Mouse (Mus musculus) ZHBTc4 (cell line): ENCODE results near the gene Slc35f1.

Experiments used
- DNase-seq: peaks from one replicate; pipeline ENCODE4 v3.0.0-alpha.2; 2011; ENCODE audit warnings: low read depth, low spot score

The Slc35f1 gene

DNA sequence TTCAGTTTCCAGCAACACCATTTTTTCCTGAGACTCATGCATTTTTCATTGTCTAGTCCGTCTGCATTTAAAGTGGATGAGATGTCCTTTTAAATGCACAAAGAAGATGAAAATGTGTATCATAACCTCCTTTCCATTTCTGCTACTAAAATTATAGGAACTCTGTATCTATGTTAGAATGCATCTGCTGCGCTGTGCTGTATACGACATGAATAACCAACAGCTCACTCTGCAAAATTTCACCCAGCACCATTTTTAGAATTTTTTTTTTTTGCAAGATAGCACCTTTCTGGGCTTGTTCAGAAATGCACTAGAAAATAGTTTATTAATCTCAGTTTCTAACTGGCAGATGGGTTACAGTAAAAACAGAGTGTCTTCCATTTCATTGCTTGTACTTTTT lies 236.0 kb downstream of the Slc35f1 start:
- no peak for DNase-seq

DNA sequence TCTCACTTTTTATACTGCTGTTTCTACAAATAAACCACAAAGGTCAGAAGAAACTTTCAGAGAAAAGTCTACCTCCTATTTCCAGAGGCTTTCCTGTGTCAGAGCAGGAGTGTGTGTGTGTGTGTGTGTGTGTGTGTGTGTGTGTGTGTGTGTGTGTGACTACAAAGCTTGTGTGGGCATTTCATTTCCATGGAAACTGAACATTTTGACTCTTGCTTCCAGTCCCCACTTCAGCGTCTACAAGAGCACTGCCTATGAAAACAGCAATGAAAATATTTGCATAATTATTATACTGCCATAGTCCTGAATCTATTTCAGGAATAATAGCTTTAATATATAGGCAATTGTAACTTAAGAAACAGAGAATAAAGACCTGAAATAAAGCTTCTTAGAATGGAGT lies 241.8 kb downstream of the Slc35f1 start:
- DNase-seq = no peak

- no peak for DNase-seq
These were observed 244.3 kb downstream of the Slc35f1 start for GRCm38 (mm10) chr10:52934615-52935014.

GRCm38 (mm10) chr10:52940111-52940830 lies 249.9 kb downstream of the Slc35f1 start:
- DNase-seq = no peak

- DNase-seq = no peak
These were observed 250.5 kb downstream of the Slc35f1 start for GRCm38 (mm10) chr10:52940831-52941216.

GRCm38 (mm10) chr10:52952581-52952980 lies 262.2 kb downstream of the Slc35f1 start:
- no peak for DNase-seq

DNA sequence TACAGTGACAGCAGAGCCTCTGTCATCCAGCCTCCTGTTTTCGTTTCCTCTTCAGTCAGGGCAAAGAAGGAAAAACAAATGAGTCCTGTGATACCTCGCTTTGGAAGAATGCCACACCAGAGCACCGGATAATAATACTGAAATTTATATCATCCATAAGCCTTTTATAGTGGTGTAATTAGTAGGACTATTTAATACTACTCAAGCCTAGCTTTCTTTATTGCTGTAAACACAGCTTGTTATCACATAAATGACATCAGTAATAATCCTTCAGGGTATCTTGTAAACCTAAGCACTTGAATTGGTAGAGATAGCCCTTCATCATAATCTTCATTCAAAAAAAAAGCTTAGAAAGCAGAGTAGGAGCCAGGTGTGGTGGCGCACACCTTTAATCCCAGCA lies 266.4 kb downstream of the Slc35f1 start:
- no peak for DNase-seq

- DNase-seq = no peak
These were observed 288.9 kb downstream of the Slc35f1 start for GRCm38 (mm10) chr10:52979251-52979650.

GRCm38 (mm10) chr10:52982836-52983235 lies 292.5 kb downstream of the Slc35f1 start:
- DNase-seq = no peak

DNA sequence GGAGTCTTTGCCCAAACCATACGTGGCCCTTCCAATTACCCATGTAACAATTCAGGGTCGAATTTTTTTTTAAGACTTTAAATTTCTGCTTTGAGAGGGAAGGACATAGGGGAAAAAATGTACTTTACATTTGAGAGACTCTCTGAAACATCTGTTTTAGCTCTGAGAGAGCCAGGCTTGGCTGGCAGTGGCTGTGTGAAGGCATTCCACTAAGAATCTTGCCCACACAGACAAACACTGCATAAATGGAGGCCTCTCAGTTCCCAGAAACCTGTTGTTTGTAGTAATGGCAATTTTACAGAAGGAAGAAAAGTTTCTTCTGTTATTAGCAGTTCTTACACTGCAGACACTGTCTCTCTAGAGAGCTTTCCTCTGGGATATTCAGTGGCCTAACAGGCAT lies 301.9 kb downstream of the Slc35f1 start:
- DNase-seq = no peak

DNA sequence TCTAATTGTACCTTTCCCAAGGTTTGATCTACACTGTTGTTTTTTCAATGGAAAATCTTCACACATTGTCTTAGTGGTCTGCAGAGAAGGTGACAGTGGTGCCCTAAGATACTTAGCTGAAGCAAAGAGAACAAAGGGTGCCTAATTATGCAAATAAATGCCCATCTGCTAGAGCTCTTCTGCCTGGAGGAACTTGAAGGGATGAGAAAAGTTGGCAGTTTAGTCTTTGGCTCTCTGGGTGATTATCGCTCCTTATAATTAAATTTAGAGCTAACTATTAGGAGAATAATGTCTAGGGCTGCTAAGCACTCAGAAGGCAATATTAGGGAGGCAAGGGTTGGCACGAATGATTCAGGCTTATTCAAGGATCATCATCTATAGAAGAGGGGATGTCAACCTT lies 306.6 kb downstream of the Slc35f1 start:
- DNase-seq = no peak

GRCm38 (mm10) chr10:53001136-53001535 lies 310.8 kb downstream of the Slc35f1 start:
- no peak for DNase-seq

GRCm38 (mm10) chr10:53006229-53007190 lies 316.2 kb downstream of the Slc35f1 start:
- no peak for DNase-seq

GRCm38 (mm10) chr10:53013878-53014277 lies 323.5 kb downstream of the Slc35f1 start:
- no peak for DNase-seq

- DNase-seq = no peak
These were observed 338.1 kb downstream of the Slc35f1 start for GRCm38 (mm10) chr10:53028454-53028853.

DNA sequence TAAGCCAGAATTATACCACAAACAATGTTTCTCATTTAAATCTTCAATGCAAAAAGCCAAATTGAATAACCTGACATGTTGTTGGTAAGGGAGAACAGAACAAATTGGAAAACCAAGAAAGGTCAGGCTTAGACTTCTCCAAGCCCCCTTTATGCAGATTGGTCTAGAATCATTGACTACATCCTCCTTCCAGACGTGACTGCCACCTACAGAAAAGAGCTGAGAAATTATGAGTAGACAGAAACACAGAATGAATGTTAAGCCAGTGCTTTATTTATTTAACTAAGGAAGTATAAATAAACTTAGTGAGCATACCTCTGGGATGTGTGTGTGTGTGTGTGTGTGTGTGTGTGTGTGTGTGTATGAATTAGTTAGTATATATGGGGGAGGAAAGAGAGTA lies 344.9 kb downstream of the Slc35f1 start:
- DNase-seq = no peak

DNA sequence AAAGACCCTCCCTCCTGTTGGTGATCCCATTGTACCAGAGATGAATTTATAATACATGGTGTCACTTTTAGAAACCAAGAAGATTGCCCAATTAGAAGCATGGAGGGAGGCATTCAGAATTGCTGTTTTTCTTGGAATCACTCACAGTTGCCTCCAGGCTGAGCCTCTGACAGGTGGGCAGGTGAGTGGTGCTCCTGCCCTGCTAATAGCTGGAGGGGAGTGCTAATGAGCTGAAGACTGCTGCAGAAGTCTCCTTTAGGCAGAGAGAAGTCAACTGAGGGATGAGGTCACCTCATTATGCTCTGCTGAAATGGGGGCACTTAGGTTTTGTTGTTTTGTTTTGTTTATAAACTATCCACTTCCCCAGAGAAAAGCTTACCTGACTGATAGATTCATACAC lies 355.6 kb downstream of the Slc35f1 start:
- no peak for DNase-seq

DNA sequence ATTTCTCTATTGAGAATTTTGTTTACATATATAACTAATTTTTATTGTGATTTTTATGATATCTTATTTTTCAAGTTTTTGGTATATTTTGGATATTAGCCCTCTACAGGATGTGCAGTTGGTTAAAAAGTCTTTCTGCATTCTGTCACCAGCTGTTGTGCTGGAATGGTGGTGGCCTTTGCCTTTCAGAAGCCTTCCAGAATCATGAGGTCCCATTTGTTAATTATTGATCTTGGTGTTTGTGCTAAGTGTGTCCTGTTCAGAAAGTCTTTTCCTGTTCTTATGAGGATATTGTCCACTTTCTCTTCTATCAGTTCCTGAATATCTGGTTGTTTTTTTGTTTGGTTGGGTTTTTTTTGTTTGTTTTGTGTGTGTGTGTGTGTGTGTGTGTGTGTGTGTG lies 362.2 kb downstream of the Slc35f1 start:
- no peak for DNase-seq

GRCm38 (mm10) chr10:53060745-53061144 lies 370.4 kb downstream of the Slc35f1 start:
- no peak for DNase-seq

- no peak for DNase-seq
These were observed 372.4 kb downstream of the Slc35f1 start for GRCm38 (mm10) chr10:53062741-53063140.

DNA sequence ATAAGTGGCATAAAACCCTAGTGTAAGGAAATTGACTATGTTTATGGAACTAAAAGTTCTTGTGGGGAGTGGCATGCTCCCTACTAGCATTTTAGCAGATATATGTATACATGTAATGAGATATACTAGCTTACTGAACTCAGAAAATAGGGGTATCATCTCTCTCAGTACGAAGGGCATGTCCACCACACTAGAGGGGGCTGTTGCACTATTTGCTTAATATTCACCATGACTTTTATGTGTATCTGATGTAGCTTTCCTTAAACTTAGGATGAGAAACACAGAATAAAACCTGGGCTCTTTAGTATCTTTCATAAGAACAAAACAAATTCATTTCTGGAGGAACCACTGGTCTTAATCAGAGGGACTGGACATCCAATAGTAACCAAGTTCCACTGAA lies 397.5 kb downstream of the Slc35f1 start:
- DNase-seq = no peak

GRCm38 (mm10) chr10:53091525-53091924 lies 401.2 kb downstream of the Slc35f1 start:
- no peak for DNase-seq

DNA sequence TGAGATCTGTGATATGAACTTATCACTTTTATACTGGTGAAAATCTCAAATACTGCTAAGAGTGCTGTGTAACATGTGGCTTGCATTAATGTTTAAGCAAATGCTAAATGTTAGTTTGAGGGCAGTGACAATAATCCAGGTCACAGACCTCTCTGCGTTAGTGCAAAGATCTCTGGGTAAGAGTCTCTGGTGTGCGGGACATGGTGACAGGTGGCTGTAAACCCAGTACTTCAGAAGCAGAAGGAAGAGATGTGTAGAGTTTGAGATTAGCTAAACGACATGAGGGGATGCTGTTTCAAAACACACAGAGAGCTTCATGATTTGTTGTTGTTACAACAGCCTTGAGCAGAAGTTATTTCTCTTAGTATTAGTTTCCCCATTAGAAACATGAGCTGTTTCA lies 406.1 kb downstream of the Slc35f1 start:
- no peak for DNase-seq
